Mouse (Mus musculus) T-helper 2 cell (primary cell): ENCODE measurements around the gene Tepsin.

Experiments used
- in situ Hi-C: fragments of 300-600 bp; cut with MboI, MseI; formaldehyde crosslinking; loops from one replicate; pipeline ENCODE4 v1.15.1; 2025; ENCODE audit warnings: high pct_unique_total_duplicates

Tepsin gene

GRCm38 (mm10) chr11:120098588-120099511 lies at the start of gene Tepsin, which contains the start of gene Ndufaf8:
Gene Tepsin (minus strand): TSS chr11:120098731.
Gene Ndufaf8 (plus strand): TSS chr11:120098928.
- in situ Hi-C loops = no loop called here

- in situ Hi-C loops = no loop called here
Observed at GRCm38 (mm10) chr11:120143708-120144497, 45.4 kb upstream of the Tepsin start.

GRCm38 (mm10) chr11:120142601-120143051 lies 44.1 kb upstream of the Tepsin start:
- in situ Hi-C loops = no loop called here

GRCm38 (mm10) chr11:120140255-120140654 lies 41.7 kb upstream of the Tepsin start:
- in situ Hi-C loops = no loop called here

- in situ Hi-C loops = no loop called here
Observed at GRCm38 (mm10) chr11:120139309-120139731, 40.8 kb upstream of the Tepsin start.

GRCm38 (mm10) chr11:120137625-120138004 lies 39.1 kb upstream of the Tepsin start:
- in situ Hi-C loops = no loop called here

GRCm38 (mm10) chr11:120136796-120137624 lies 38.5 kb upstream of the Tepsin start:
- in situ Hi-C loops = no loop called here

GRCm38 (mm10) chr11:120136195-120136594 lies 37.7 kb upstream of the Tepsin start:
- in situ Hi-C loops = no loop called here

GRCm38 (mm10) chr11:120134847-120135530 lies 36.5 kb upstream of the Tepsin start:
- in situ Hi-C loops = no loop called here

- in situ Hi-C loops = no loop called here
Observed at GRCm38 (mm10) chr11:120134148-120134547, 35.6 kb upstream of the Tepsin start.

GRCm38 (mm10) chr11:120129281-120129680 lies 30.8 kb upstream of the Tepsin start:
- in situ Hi-C loops = no loop called here

GRCm38 (mm10) chr11:120126845-120127244 lies 28.3 kb upstream of the Tepsin start:
- in situ Hi-C loops = no loop called here

GRCm38 (mm10) chr11:120122126-120122525 lies 23.6 kb upstream of the Tepsin start:
- in situ Hi-C loops = no loop called here

- in situ Hi-C loops = no loop called here
Observed at GRCm38 (mm10) chr11:120120642-120121420, 22.3 kb upstream of the Tepsin start.

GRCm38 (mm10) chr11:120119936-120120541 lies 21.5 kb upstream of the Tepsin start:
- in situ Hi-C loops = no loop called here

GRCm38 (mm10) chr11:120119108-120119507 lies 20.6 kb upstream of the Tepsin start:
- in situ Hi-C loops = no loop called here

GRCm38 (mm10) chr11:120117626-120118025 lies 19.1 kb upstream of the Tepsin start:
- in situ Hi-C loops = no loop called here

GRCm38 (mm10) chr11:120114488-120115215 lies 16.1 kb upstream of the Tepsin start:
- in situ Hi-C loops = no loop called here

- in situ Hi-C loops = no loop called here
Observed at GRCm38 (mm10) chr11:120112136-120112535, 13.6 kb upstream of the Tepsin start.
